Mouse (Mus musculus): ENCODE measurements around the gene Lag3. TPM values are rescaled to one million over a fixed set of nuclear protein-coding genes. Genes with fewer than 3 reads are reported as not detected.

Lag3 gene
- polyA plus RNA-seq, 1 experiment from 2014 or later, result 0.40 TPM

GRCm38 (mm10) chr6:124856321-124856720 is 55.2 kb downstream of the Lag3 start:
- Histone ChIP-seq H3K27me3 (ENCODE audit: insufficient read depth, low read length) (peaks cover 56% of the 10 kb centered on the region), H3K27ac (ENCODE audit: low read depth) (no peak overlapping the region), H3K36me3 (replicated peaks; ENCODE audit: insufficient read depth, low read length) (no peaks in the 10 kb centered on the region), H3K9me3 (ENCODE audit: low read length) (no peaks in the 10 kb centered on the region), H3K9ac (replicated peaks) (no peak overlapping the region), H3K4me3 (ENCODE audit: low read depth, low read length) (no peak overlapping the region), H3K4me2 (ENCODE audit: low read depth, low read length) (no peak overlapping the region), H3K4me1 (ENCODE audit: insufficient read depth) (peaks cover 5% of the 10 kb centered on the region; the same call in 1 of the 2 replicates)
- no peak for TF ChIP-seq EP300 (IDR thresholded peaks at IDR 0.05; ENCODE audit: low read depth)
- no peak for TF ChIP-seq CTCF (IDR thresholded peaks at IDR 0.05; ENCODE audit: low read depth)
- ATAC-seq (no peak), DNase-seq (no peak)
- 25% methylated on average over 12 of the region's 14 CpGs for WGBS (ENCODE audit: insufficient replicate concordance)

DNA sequence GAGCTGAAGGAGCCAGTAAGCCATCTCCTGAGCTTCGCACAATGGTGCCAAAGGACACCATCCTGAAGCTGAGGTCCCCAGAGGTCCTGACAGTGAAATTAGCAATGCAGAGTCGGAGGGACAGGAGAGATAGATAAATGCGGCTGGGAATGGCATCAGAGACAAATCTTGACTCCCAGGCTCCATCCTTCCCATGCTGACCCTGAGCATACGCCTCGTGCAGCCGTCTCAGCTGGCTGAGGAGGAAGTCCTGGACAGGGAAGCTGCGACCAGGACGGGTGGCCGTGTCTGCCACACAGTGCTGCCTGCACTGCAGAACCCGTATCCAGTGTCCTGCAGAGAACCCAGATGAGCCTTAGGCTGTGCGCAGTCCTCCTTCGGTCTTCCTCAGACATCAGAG is 56.9 kb downstream of the Lag3 start:
- ATAC-seq, result no peak
- Histone ChIP-seq H3K4me1 (ENCODE audit: insufficient read depth) (peaks cover 5% of the 10 kb centered on the region; the same call in 1 of the 2 replicates), H3K4me2 (ENCODE audit: low read depth, low read length) (no peak overlapping the region), H3K27ac (ENCODE audit: low read depth) (no peak overlapping the region), H3K27me3 (ENCODE audit: insufficient read depth, low read length) (peaks cover 43% of the 10 kb centered on the region), H3K36me3 (replicated peaks; ENCODE audit: insufficient read depth, low read length) (no peaks in the 10 kb centered on the region), H3K4me3 (ENCODE audit: low read depth, low read length) (no peak overlapping the region), H3K9ac (replicated peaks) (no peak overlapping the region), H3K9me3 (ENCODE audit: low read length) (no peaks in the 10 kb centered on the region)
- TF ChIP-seq CTCF (IDR thresholded peaks at IDR 0.05; ENCODE audit: low read depth), result no peak
- no peak for TF ChIP-seq EP300 (IDR thresholded peaks at IDR 0.05; ENCODE audit: low read depth)
- DNase-seq, result no peak
- 56% methylated on average over 12 of the region's 12 CpGs for WGBS (ENCODE audit: insufficient replicate concordance)

Other genes starting within 250 kb of the Lag3 start
- gene Lpcat3, start 248.7 kb downstream of the Lag3 start, polyA plus RNA-seq (2015; fragmentation: Nextera tagmentation; extraction: Ambion mirVana), result 68.7 and 72.6 TPM in 2 replicates
- 93.2 and 96.9 TPM in 2 replicates for gene Emg1, start 199.5 kb downstream of the Lag3 start, polyA plus RNA-seq (2015; fragmentation: Nextera tagmentation; extraction: Ambion mirVana)
- 308 and 318 TPM in 2 replicates for gene Phb2, start 199.4 kb downstream of the Lag3 start, polyA plus RNA-seq (2015; fragmentation: Nextera tagmentation; extraction: Ambion mirVana)
- 39.2 and 45.1 TPM in 2 replicates for gene Ptpn6, start 173.0 kb downstream of the Lag3 start, polyA plus RNA-seq (2015; fragmentation: Nextera tagmentation; extraction: Ambion mirVana)
- gene Grcc10, start 170.3 kb downstream of the Lag3 start, polyA plus RNA-seq (2015; fragmentation: Nextera tagmentation; extraction: Ambion mirVana), result 148 and 157 TPM in 2 replicates
- not detected in 2 replicates for gene Gm45234, start 155.7 kb downstream of the Lag3 start, polyA plus RNA-seq (2015; fragmentation: Nextera tagmentation; extraction: Ambion mirVana)
- 1.8 and 1.9 TPM in 2 replicates for gene Atn1, start 155.2 kb downstream of the Lag3 start, polyA plus RNA-seq (2015; fragmentation: Nextera tagmentation; extraction: Ambion mirVana)
- 0.20 and 0.27 TPM in 2 replicates for gene Eno2, start 142.0 kb downstream of the Lag3 start, polyA plus RNA-seq (2015; fragmentation: Nextera tagmentation; extraction: Ambion mirVana)
- gene Lrrc23, start 132.0 kb downstream of the Lag3 start, polyA plus RNA-seq (2015; fragmentation: Nextera tagmentation; extraction: Ambion mirVana), result 0.16 TPM in 1 of 2 replicates, not detected in the other
- 11.4 and 14.3 TPM in 2 replicates for gene Spsb2, start 103.0 kb downstream of the Lag3 start, polyA plus RNA-seq (2015; fragmentation: Nextera tagmentation; extraction: Ambion mirVana)
- gene Tpi1, start 97.4 kb downstream of the Lag3 start, polyA plus RNA-seq (2015; fragmentation: Nextera tagmentation; extraction: Ambion mirVana), result 332 and 346 TPM in 2 replicates
- 32.2 and 36.6 TPM in 2 replicates for gene Usp5, start 82.2 kb downstream of the Lag3 start, polyA plus RNA-seq (2015; fragmentation: Nextera tagmentation; extraction: Ambion mirVana)
- gene Cdca3, start 82.2 kb downstream of the Lag3 start, polyA plus RNA-seq (2015; fragmentation: Nextera tagmentation; extraction: Ambion mirVana), result 96.4 and 98.3 TPM in 2 replicates
- 0.19 TPM in 1 of 2 replicates, not detected in the other for gene Gnb3, start 71.4 kb downstream of the Lag3 start, polyA plus RNA-seq (2015; fragmentation: Nextera tagmentation; extraction: Ambion mirVana)
- gene P3h3, start 54.0 kb downstream of the Lag3 start, polyA plus RNA-seq (2015; fragmentation: Nextera tagmentation; extraction: Ambion mirVana), result 0.80 and 0.88 TPM in 2 replicates
- 0.04 and 0.08 TPM in 2 replicates for gene Gpr162, start 47.7 kb downstream of the Lag3 start, polyA plus RNA-seq (2015; fragmentation: Nextera tagmentation; extraction: Ambion mirVana)
- gene Cd4, start 23.5 kb downstream of the Lag3 start, polyA plus RNA-seq (2015; fragmentation: Nextera tagmentation; extraction: Ambion mirVana), result 0.14 and 0.24 TPM in 2 replicates
- gene Ptms, start 8.4 kb upstream of the Lag3 start, polyA plus RNA-seq (2015; fragmentation: Nextera tagmentation; extraction: Ambion mirVana), result 116 and 145 TPM in 2 replicates
- 119 and 136 TPM in 2 replicates for gene Mlf2, start 19.7 kb upstream of the Lag3 start, polyA plus RNA-seq (2015; fragmentation: Nextera tagmentation; extraction: Ambion mirVana)
- 61.0 TPM in 2 replicates for gene Cops7a, start 53.8 kb upstream of the Lag3 start, polyA plus RNA-seq (2015; fragmentation: Nextera tagmentation; extraction: Ambion mirVana)
- gene Pianp, start 85.0 kb upstream of the Lag3 start, polyA plus RNA-seq (2015; fragmentation: Nextera tagmentation; extraction: Ambion mirVana), result 0.07 and 0.15 TPM in 2 replicates
- gene Zfp384, start 97.4 kb upstream of the Lag3 start, polyA plus RNA-seq (2015; fragmentation: Nextera tagmentation; extraction: Ambion mirVana), result 3.3 and 3.5 TPM in 2 replicates
- 23.8 and 24.3 TPM in 2 replicates for gene Ing4, start 128.1 kb upstream of the Lag3 start, polyA plus RNA-seq (2015; fragmentation: Nextera tagmentation; extraction: Ambion mirVana)
- gene Acrbp, start 138.0 kb upstream of the Lag3 start, polyA plus RNA-seq (2015; fragmentation: Nextera tagmentation; extraction: Ambion mirVana), result 1.3 and 2.0 TPM in 2 replicates
- 0.57 and 0.85 TPM in 2 replicates for gene Lpar5, start 156.2 kb upstream of the Lag3 start, polyA plus RNA-seq (2015; fragmentation: Nextera tagmentation; extraction: Ambion mirVana)
- gene Chd4, start 184.3 kb upstream of the Lag3 start, polyA plus RNA-seq (2015; fragmentation: Nextera tagmentation; extraction: Ambion mirVana), result 20.0 and 24.5 TPM in 2 replicates
- 23.2 and 24.8 TPM in 2 replicates for gene Nop2, start 220.2 kb upstream of the Lag3 start, polyA plus RNA-seq (2015; fragmentation: Nextera tagmentation; extraction: Ambion mirVana)
- 4.2 and 4.8 TPM in 2 replicates for gene Iffo1, start 233.5 kb upstream of the Lag3 start, polyA plus RNA-seq (2015; fragmentation: Nextera tagmentation; extraction: Ambion mirVana)